Mouse (Mus musculus): ENCODE data around the gene Nfatc2ip. TPM values are rescaled to one million over a fixed set of nuclear protein-coding genes. Genes with fewer than 3 reads are reported as not detected.

The Nfatc2ip gene
- polyA plus RNA-seq, 1 experiment from 2014 or later = 3.6 TPM

DNA sequence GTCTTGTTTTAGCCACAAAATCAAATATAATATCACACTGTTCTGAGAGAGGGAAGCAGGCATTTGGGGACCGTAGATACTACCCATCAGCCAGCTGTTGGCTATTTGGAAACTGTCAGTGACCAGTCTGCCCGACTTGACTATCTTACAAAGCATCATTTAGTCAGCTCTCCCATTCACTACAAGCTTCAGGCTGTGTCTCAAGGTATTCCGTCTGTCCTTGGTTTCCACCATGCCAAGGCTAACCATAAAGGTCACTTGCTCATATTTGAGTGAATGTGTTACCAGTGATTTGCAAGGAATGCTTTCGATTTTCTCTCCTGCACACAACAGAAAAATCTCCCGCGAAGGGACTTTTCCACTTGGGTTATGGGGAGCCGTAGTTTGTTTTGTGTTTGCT is 38.2 kb upstream of the Nfatc2ip start:
- 91% methylated on average over 7 of the region's 7 CpGs for WGBS
- Histone ChIP-seq H3K27me3 (ENCODE audit: control insufficient read depth, insufficient read depth, low read length) (no peaks in the 10 kb centered on the region), H3K9ac (ENCODE audit: low read length) (no peak overlapping the region), H3K27ac (replicated peaks; ENCODE audit: low read depth, low read length) (no peak overlapping the region), H3K36me3 (ENCODE audit: control insufficient read depth, insufficient read depth, low read length) (no peaks in the 10 kb centered on the region), H3K4me3 (ENCODE audit: low read depth, low read length) (no peak overlapping the region), H3K9me3 (ENCODE audit: control insufficient read depth, low read length) (no peaks in the 10 kb centered on the region), H3K4me2 (ENCODE audit: low read depth, severe bottlenecking) (no peak overlapping the region), H3K4me1 (ENCODE audit: control insufficient read depth, insufficient read depth, low read length) (peaks cover under 1% of the 10 kb centered on the region)
- ATAC-seq (ENCODE audit: insufficient number of reproducible peaks, low FRiP score, low TSS enrichment, low read depth) (no peak), DNase-seq (ENCODE audit: low spot score) (no peak)

DNA sequence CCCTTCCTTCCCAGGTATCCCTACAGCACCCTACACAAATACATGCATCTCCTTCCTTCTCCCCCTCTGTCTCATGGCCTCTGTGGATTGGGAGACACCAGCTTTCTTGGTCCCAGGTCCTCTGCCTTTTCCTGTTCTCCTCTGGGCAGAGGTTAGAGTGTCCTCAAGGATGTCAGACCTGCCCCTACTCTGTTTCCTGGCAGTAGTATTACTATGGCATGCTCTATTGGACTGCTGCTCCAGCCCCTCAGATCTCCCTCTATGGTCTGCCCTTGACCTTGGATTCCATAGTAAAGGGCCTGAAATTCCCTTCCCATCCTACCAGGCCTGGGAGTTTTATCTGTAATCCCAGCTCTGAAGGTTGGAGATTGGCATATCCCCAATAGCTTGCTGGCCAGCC is 33.6 kb upstream of the Nfatc2ip start:
- H3K9ac ChIP-seq (ENCODE audit: low read length) = no peak overlapping the region
- no peak overlapping the region for H3K27ac ChIP-seq (replicated peaks; ENCODE audit: low read depth, low read length)
- DNase-seq (ENCODE audit: low spot score) (no peak), ATAC-seq (ENCODE audit: insufficient number of reproducible peaks, low FRiP score, low TSS enrichment, low read depth) (no peak)
- H3K4me2 ChIP-seq (ENCODE audit: low read depth, severe bottlenecking) = no peak overlapping the region
- H3K36me3 ChIP-seq (ENCODE audit: control insufficient read depth, insufficient read depth, low read length) = no peaks in the 10 kb centered on the region
- peaks cover 11% of the 10 kb centered on the region for H3K4me1 ChIP-seq (ENCODE audit: control insufficient read depth, insufficient read depth, low read length)
- H3K9me3 ChIP-seq (ENCODE audit: control insufficient read depth, low read length) = no peaks in the 10 kb centered on the region
- no peak overlapping the region for H3K4me3 ChIP-seq (ENCODE audit: low read depth, low read length)
- no peaks in the 10 kb centered on the region for H3K27me3 ChIP-seq (ENCODE audit: control insufficient read depth, insufficient read depth, low read length)

DNA sequence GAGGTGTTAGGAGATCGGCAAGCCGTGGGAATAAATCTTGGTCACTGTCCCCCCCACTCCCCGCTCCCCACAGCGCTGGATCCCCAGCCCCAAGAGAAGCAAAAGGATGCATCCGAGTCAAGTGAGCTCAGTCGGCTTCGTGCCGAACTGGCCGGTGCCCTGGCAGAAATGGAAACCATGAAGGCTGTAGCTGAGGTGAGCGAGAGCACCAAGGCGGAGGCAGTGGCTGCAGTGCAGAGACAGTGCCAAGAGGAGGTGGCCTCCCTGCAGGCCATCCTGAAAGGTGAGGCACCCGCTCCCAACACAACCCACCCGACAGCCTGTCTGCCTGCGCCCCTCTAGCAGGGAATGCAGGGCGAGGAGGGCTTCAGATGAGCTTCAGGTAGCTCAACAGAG is 33.0 kb upstream of the Nfatc2ip start:
- Histone ChIP-seq H3K27me3 (ENCODE audit: control insufficient read depth, insufficient read depth, low read length) (no peaks in the 10 kb centered on the region), H3K9me3 (ENCODE audit: control insufficient read depth, low read length) (no peaks in the 10 kb centered on the region), H3K4me3 (ENCODE audit: low read depth, low read length) (peak overlapping the region; percentile 74), H3K4me1 (ENCODE audit: control insufficient read depth, insufficient read depth, low read length) (peaks cover 11% of the 10 kb centered on the region), H3K36me3 (ENCODE audit: control insufficient read depth, insufficient read depth, low read length) (no peaks in the 10 kb centered on the region), H3K9ac (ENCODE audit: low read length) (peak overlapping the region; percentile 30; the same call in 1 of the 2 replicates), H3K4me2 (ENCODE audit: low read depth, severe bottlenecking) (peak overlapping the region; percentile 73), H3K27ac (replicated peaks; ENCODE audit: low read depth, low read length) (no peak overlapping the region)
- DNase-seq (ENCODE audit: low spot score) (no peak), ATAC-seq (ENCODE audit: insufficient number of reproducible peaks, low FRiP score, low TSS enrichment, low read depth) (0 out of 2 replicates have a peak, but pooled peaks have one; percentile 6)
- 29% methylated on average over 15 of the region's 15 CpGs for WGBS

DNA sequence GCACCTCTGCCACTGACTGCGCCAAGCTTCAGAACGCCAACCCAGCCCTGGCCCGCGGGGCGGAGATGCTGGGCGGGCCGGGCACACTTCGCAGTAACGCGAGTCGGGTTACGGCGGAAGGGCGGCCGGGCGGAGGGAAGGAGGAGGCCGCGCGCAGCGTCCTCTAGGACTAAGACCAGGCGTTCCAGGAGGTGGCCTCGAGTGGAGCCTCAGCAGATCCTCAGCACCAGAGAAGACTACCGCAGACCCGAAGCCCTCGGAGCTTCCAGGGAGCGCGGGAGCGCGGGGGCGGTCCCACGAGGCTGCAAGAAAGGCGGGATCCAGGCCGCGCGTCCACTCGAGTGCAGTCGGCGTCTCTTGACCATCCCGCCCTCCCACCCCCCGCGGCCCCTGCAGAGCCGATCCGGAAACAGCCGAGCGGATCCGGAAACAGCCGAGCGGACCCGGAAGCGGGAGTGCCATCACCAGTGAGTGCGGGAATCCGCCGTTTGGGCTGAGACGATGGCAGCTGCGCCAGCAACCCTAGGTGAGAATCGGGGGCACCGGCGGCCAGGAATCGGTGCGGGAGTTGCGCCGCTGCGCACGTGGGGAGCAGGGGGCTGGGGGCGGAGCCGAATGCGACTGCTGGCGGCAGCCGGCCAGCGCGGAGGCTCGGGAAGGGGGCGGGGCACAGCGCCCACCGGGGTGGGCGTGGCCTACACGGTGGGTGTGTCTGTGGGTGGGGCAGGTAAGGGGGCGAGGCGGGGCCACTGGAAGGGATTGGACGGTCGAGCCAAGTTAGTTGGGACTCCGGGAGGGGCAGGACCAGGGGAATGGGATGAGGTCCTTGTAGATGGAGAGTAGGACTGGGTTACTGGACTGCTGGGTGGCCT is 32.3 kb upstream of the Nfatc2ip start, which contains the start of gene Rabep2:
TSS of gene Rabep2 (plus strand) at position 129 of the 872 bp plus-strand sequence.
- Histone ChIP-seq H3K9ac (ENCODE audit: low read length) (peak within 1 kb of the TSS; percentile 79), H3K4me3 (ENCODE audit: low read depth, low read length) (peak within 1 kb of the TSS; percentile 74), H3K36me3 (ENCODE audit: control insufficient read depth, insufficient read depth, low read length) (no peaks in the 10 kb centered on the region), H3K9me3 (ENCODE audit: control insufficient read depth, low read length) (no peaks in the 10 kb centered on the region), H3K27me3 (ENCODE audit: control insufficient read depth, insufficient read depth, low read length) (no peaks in the 10 kb centered on the region), H3K4me2 (ENCODE audit: low read depth, severe bottlenecking) (peak within 1 kb of the TSS; percentile 73), H3K27ac (replicated peaks; ENCODE audit: low read depth, low read length) (peak within 1 kb of the TSS; percentile 92), H3K4me1 (ENCODE audit: control insufficient read depth, insufficient read depth, low read length) (peaks cover 11% of the 10 kb centered on the region)
- WGBS = under 1% methylated on average over 80 of the region's 82 CpGs
- peak; percentile 92 for ATAC-seq (ENCODE audit: insufficient number of reproducible peaks, low FRiP score, low TSS enrichment, low read depth)
- peak; percentile 99 for DNase-seq (ENCODE audit: low spot score)

DNA sequence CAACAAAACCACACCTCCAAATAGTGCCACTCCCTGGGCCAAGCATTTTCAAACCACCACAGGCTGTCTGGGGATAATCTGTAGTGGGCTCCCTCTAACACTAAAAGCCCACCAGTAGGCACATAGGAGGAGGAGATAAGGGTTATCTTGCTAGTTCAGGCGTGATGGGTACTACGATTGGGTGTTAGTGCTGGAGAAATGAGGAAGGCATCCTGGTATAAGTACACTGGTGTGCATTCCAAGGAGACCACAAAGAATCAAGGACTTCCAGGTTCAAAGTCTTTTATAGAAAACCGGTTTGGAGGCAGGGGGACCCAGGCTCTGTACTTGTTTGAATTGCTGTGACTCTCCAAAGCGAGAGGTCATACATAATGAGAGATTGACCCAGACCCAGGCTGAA is 31.6 kb upstream of the Nfatc2ip start:
- H3K9ac ChIP-seq (ENCODE audit: low read length) = peak overlapping the region; percentile 79
- H3K4me1 ChIP-seq (ENCODE audit: control insufficient read depth, insufficient read depth, low read length) = peaks cover 11% of the 10 kb centered on the region
- 20% methylated on average over 4 of the region's 4 CpGs for WGBS
- DNase-seq (ENCODE audit: low spot score) = peak; percentile 28
- H3K36me3 ChIP-seq (ENCODE audit: control insufficient read depth, insufficient read depth, low read length) = no peaks in the 10 kb centered on the region
- 0 out of 2 replicates have a peak, but pooled peaks have one; percentile 0 for ATAC-seq (ENCODE audit: insufficient number of reproducible peaks, low FRiP score, low TSS enrichment, low read depth)
- peak overlapping the region; percentile 74 for H3K4me3 ChIP-seq (ENCODE audit: low read depth, low read length)
- no peaks in the 10 kb centered on the region for H3K9me3 ChIP-seq (ENCODE audit: control insufficient read depth, low read length)
- no peaks in the 10 kb centered on the region for H3K27me3 ChIP-seq (ENCODE audit: control insufficient read depth, insufficient read depth, low read length)
- H3K4me2 ChIP-seq (ENCODE audit: low read depth, severe bottlenecking) = peak overlapping the region; percentile 73
- peak overlapping the region; percentile 92 for H3K27ac ChIP-seq (replicated peaks; ENCODE audit: low read depth, low read length)

DNA sequence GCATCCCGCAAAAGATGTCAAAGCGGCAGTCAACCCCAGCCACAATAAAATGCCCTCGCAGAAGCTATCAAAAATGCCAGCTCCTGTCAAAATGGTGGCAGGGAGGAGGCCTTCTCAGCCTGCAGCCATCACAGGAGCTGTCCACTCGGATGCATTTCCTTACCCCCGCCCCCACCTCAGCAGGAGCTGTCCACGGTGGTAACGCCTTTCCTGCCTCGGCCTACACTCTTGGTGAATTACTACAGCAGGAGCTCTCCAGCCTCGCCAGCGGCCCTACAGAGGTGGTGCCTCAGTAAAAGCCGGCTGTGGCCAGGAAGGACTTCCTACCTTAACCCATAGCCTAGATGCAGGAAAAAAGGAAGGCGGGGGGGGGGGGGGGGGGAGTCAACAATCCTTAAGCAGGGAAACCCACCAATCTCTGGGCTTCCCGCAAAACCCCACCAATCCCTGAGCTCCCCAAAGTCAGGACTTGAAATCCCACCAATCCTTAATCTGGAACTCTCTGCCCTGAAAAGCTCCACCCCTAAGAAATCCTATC is 30.9 kb upstream of the Nfatc2ip start:
- WGBS = 48% methylated on average over 12 of the region's 13 CpGs
- no peak overlapping the region for H3K9ac ChIP-seq (ENCODE audit: low read length)
- H3K27me3 ChIP-seq (ENCODE audit: control insufficient read depth, insufficient read depth, low read length) = no peaks in the 10 kb centered on the region
- no peak overlapping the region for H3K27ac ChIP-seq (replicated peaks; ENCODE audit: low read depth, low read length)
- no peak for ATAC-seq (ENCODE audit: insufficient number of reproducible peaks, low FRiP score, low TSS enrichment, low read depth)
- H3K9me3 ChIP-seq (ENCODE audit: control insufficient read depth, low read length) = no peaks in the 10 kb centered on the region
- H3K4me1 ChIP-seq (ENCODE audit: control insufficient read depth, insufficient read depth, low read length) = peaks cover 11% of the 10 kb centered on the region
- DNase-seq (ENCODE audit: low spot score) = peak; percentile 33
- no peak overlapping the region for H3K4me3 ChIP-seq (ENCODE audit: low read depth, low read length)
- H3K4me2 ChIP-seq (ENCODE audit: low read depth, severe bottlenecking) = no peak overlapping the region
- no peaks in the 10 kb centered on the region for H3K36me3 ChIP-seq (ENCODE audit: control insufficient read depth, insufficient read depth, low read length)

DNA sequence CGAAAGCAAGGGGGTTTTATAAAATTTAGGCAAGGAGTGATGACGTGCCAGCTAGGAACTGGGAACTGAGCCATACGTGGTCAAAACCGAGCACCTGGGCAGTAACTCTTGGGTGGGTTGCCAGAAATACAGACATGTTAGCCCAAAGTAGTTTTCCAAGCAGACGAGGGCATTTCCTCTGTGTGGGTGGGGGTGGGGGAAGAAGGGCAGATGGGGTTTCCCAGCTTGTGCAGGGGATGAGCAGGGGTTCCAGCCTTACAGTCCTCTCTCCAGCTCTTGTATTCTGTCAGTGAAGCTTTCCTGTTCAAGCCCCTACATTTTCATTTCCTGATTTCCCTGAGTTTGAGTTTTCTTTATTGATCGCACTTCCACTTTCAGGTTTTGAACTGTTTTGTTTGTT is 27.6 kb upstream of the Nfatc2ip start:
- Histone ChIP-seq H3K9ac (ENCODE audit: low read length) (no peak overlapping the region), H3K4me1 (ENCODE audit: control insufficient read depth, insufficient read depth, low read length) (peaks cover 7% of the 10 kb centered on the region), H3K4me3 (ENCODE audit: low read depth, low read length) (no peak overlapping the region), H3K27ac (replicated peaks; ENCODE audit: low read depth, low read length) (no peak overlapping the region), H3K9me3 (ENCODE audit: control insufficient read depth, low read length) (no peaks in the 10 kb centered on the region), H3K36me3 (ENCODE audit: control insufficient read depth, insufficient read depth, low read length) (no peaks in the 10 kb centered on the region), H3K27me3 (ENCODE audit: control insufficient read depth, insufficient read depth, low read length) (no peaks in the 10 kb centered on the region), H3K4me2 (ENCODE audit: low read depth, severe bottlenecking) (no peak overlapping the region)
- no peak for ATAC-seq (ENCODE audit: insufficient number of reproducible peaks, low FRiP score, low TSS enrichment, low read depth)
- 85% methylated on average over 6 of the region's 6 CpGs for WGBS
- DNase-seq (ENCODE audit: low spot score) = no peak

DNA sequence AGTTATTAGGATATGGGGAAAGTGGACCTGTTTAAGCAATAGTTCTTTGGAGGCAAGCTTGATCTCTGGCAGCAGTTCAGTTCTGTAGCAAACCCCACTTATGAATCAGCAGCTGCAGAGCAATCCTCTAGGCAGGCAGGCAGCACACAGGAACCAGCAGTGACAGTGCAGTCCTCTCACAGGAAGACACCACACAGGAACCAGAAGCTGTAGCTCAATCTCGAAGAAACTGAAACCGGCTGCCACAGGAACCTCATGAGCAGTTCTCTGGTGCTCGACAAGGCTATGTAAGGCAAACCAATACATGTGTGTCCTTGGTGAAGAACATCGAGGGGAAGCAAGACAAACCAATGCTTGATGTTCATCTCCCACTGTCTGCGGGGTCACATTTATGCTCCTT is 25.2 kb upstream of the Nfatc2ip start:
- H3K4me2 ChIP-seq (ENCODE audit: low read depth, severe bottlenecking) = no peak overlapping the region
- no peaks in the 10 kb centered on the region for H3K27me3 ChIP-seq (ENCODE audit: control insufficient read depth, insufficient read depth, low read length)
- no peaks in the 10 kb centered on the region for H3K36me3 ChIP-seq (ENCODE audit: control insufficient read depth, insufficient read depth, low read length)
- DNase-seq (ENCODE audit: low spot score) = no peak
- no peak overlapping the region for H3K4me3 ChIP-seq (ENCODE audit: low read depth, low read length)
- no peaks in the 10 kb centered on the region for H3K4me1 ChIP-seq (ENCODE audit: control insufficient read depth, insufficient read depth, low read length)
- H3K27ac ChIP-seq (replicated peaks; ENCODE audit: low read depth, low read length) = no peak overlapping the region
- H3K9ac ChIP-seq (ENCODE audit: low read length) = no peak overlapping the region
- no peak for ATAC-seq (ENCODE audit: insufficient number of reproducible peaks, low FRiP score, low TSS enrichment, low read depth)
- no peaks in the 10 kb centered on the region for H3K9me3 ChIP-seq (ENCODE audit: control insufficient read depth, low read length)
- whole genome bisulfite sequencing = 85% methylated on average over 5 of the region's 5 CpGs

Data from limb, embryonic 11.5 days (tissue).